Mouse (Mus musculus) adipose tissue, adult 10 weeks (tissue): ENCODE results near the gene Hmcn2. TPM values are rescaled to one million over a fixed set of nuclear protein-coding genes. Genes with fewer than 3 reads are reported as not detected.

ENCODE experiments used
- polyA plus RNA-seq: library from polyadenylated mRNA; stranded (reverse); fragments of 350-450 nt; fragmentation: Illumina TruSeq; extraction: RNeasy Lipid Tissue Mini Kit (QIAGEN cat#74804); gene quantifications from one replicate; pipeline ENCODE4 v1.2.3, GENCODE M21; 2014; ENCODE audit warnings: low read depth, low replicate concordance

Hmcn2 gene
- 11.9 TPM for polyA plus RNA-seq

DNA sequence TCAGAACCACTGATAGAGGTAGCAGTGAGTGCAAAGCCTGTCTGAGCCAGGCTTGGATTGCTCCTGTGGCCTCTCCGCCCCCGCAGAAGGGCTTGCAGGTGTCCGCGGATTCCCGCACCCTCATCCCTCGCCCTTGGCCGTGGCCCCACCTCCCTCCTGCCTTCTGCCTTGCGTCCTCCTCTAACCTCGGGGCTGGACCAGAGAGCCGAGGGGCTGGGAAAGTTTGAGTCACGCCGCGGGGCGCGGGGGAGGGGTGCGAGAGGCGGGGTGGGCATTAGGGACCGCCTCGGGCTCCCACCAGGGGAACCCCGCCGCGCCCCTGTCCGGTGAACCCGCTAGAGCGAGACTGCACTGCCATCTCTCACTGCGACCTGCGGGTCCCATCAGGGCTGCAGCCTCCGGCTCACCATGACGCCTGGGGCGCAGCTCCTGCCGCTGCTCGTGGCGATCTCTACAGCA, at the start of gene Hmcn2:
TSS of gene Hmcn2 (plus strand) at position 409 of the 459 bp plus-strand sequence.

DNA sequence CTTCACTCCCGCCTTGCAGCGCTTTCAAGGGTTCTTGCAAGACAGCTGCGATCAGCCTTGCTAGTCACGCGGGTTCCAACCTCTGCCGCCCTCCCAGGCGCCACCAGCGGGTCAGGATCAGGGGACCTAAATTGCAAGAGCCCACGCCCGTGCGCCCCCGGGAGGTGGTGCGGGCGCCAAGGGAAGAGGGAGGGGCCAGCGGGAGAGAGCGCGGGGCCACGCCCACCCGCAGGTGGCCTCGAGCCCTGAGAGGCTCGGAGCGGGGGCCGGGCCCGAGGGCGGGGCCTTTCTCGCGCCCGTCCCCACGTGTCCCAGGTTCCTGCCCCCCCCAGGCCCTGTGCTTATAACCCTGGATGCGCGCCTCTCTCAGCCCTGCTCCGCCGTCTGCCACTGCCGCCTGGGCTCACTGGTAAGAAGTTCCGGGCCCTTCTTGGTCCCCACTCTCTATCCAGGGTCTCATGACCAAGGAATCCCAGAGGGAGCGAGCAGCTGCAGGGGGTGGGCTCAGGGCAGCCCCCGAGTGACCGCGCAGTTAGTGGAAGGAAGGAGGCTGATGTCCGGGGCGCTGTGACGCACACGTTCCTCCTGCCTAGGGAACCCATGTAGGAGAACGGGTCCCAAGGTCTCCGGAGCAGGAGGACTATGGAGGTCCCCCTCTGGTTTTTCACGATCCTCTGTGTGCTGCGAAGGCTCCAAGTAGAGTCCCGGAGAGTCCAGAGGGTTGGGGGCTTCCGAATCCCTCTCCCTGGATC, 155.9 kb downstream of the Hmcn2 start, which contains the start of gene Ass1:
TSS of gene Ass1 (plus strand) at position 277 of the 752 bp plus-strand sequence.

Other genes starting within 250 kb of the Hmcn2 start
- gene Fnbp1, start 172.4 kb upstream of the Hmcn2 start, polyA plus RNA-seq = 43.5 TPM
- 29.4 TPM for gene Gpr107, start 162.1 kb upstream of the Hmcn2 start, polyA plus RNA-seq
- gene Ncs1, start 68.6 kb upstream of the Hmcn2 start, polyA plus RNA-seq = 2.9 TPM
- 21.0 TPM for gene Ass1, start 155.8 kb downstream of the Hmcn2 start, polyA plus RNA-seq